Mouse (Mus musculus) forebrain, embryonic 13.5 days (tissue): ENCODE results near the gene Ugt1a10. TPM values are rescaled to one million over a fixed set of nuclear protein-coding genes. Genes with fewer than 3 reads are reported as not detected.
A peak's percentile ranks its signal among the peaks of the same experiment; 100 is the strongest.

ENCODE experiments used
- ATAC-seq: fragments of 200-750 bp; cut with Nextera tagmentation; 2 replicates; pipeline ENCODE4 v1.8.0; 2017
- H3K27ac ChIP-seq: fragments of 300-500 bp; sonication (generic); 2 replicates; pipeline ENCODE4 v1.5.1; 2015; ENCODE audit warnings: inconsistent platforms, mild to moderate bottlenecking, moderate library complexity
- H3K27me3 ChIP-seq: fragments of 300-500 bp; sonication (generic); 2 replicates; pipeline ENCODE4 v1.6.1; 2015; ENCODE audit warnings: mild to moderate bottlenecking, inconsistent platforms
- H3K36me3 ChIP-seq: fragments of 300-500 bp; sonication (generic); 2 replicates; pipeline ENCODE4 v1.6.1; 2015; ENCODE audit warnings: mild to moderate bottlenecking, inconsistent platforms; ENCODE audit not compliant: poor library complexity, severe bottlenecking
- H3K4me1 ChIP-seq: fragments of 300-500 bp; sonication (generic); 2 replicates; pipeline ENCODE4 v1.6.1; 2015; ENCODE audit warnings: inconsistent platforms
- H3K4me2 ChIP-seq: fragments of 300-500 bp; sonication (generic); 2 replicates; pipeline ENCODE4 v1.6.1; 2015; ENCODE audit warnings: inconsistent platforms, mild to moderate bottlenecking, moderate library complexity
- H3K4me3 ChIP-seq: fragments of 300-500 bp; sonication (generic); 2 replicates; pipeline ENCODE4 v1.5.1; 2015; ENCODE audit warnings: mild to moderate bottlenecking, inconsistent platforms
- H3K9ac ChIP-seq: fragments of 300-500 bp; sonication (generic); 2 replicates; pipeline ENCODE4 v1.6.1; 2015; ENCODE audit warnings: mild to moderate bottlenecking, inconsistent platforms
- H3K9me3 ChIP-seq: fragments of 300-500 bp; sonication (generic); replicated peaks from 2 replicates; pipeline ENCODE4 v1.6.1; 2016; ENCODE audit warnings: inconsistent platforms
- WGBS: fragments of 180-500 bp; shearing (Covaris S2); methylation state at CpG from one replicate; pipeline ENCODE4 v1.1.7; 2015; 5-methylcytosine and 5-hydroxymethylcytosine counted together
- polyA plus RNA-seq: library from polyadenylated mRNA; unstranded; fragments of >200 nt; fragmentation: Nextera tagmentation; extraction: Ambion mirVana; gene quantifications from 2 replicates; pipeline ENCODE4 v1.2.1, GENCODE M21; 2015

The Ugt1a10 gene
- polyA plus RNA-seq, 1 experiment from 2014 or later: not detected

DNA sequence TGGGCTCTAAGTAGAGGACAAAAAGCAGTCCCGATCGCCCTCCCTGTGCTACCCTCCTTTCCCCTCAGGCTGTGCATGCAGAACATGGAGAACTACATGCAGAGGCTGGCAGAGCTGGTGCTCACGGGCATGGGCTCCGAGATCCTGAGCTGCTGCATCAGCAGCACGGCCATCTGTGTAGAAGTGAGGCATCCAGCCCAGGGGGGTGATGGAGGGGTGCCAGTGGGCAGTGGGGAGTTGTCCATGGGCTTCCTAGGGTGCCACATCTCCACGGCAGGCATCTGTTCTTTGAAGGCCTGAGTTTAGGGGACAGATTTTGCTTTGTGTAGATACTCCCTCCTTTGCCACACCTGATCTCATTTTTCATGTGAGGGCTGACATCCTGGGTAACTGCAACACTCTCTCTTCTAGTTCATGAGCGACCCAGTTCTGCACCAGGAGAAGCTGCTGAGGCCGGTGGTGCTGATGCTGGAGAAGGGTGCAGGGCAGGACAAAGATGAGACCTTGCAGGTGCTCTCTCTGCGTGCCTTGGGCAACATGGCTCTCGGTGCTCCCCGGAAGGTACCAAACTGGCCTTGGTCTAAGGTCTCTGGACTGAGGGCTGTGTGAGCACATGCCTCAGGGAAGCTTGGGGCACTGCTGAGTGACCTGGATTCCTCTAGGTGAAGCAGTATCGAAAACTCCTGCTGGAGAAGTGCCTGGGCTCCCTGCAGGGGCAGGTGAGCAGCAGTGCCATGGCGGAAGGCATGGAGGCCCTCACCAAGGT lies 201.0 kb downstream of the Ugt1a10 start:
- H3K9me3 ChIP-seq: peaks cover 75% of the 10 kb centered on the region
- WGBS: 77% methylated on average over 13 of the region's 13 CpGs
- ATAC-seq: no peak

DNA sequence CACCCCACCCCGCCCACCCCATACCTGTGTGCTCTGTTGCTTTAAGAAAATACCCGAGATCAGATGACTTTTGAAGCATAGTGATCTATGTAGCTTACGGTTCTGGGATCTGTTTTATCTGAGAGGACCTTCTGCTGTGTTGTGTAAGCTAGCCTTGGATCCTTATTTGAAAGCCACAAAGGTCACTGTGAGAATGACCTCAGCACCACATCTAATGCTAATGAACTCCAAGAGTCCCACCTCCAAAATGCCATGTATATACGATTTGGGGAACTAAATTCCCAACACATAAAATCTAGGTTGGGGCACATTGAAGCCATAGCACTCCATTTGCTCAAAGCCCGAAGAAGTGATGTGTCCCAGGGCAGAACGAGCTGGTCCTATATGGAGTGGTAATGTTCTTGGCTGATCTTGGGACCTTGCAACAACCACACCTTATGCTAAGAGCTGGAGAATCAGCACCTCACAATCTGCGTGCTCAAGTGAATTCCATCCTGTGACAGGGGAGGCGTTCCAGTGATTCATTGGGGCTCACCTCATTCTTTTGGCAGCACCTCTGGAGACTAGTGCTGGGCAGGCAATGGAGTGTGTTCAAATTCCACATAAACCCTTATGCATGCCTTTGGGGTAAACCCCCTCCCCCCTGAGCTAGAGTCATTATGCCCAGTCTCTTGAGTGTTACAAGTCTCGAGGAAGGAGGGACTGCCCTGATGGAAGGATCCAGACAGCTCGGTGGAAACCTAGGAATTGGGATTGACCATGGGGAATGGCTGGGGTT lies 201.9 kb downstream of the Ugt1a10 start:
- Histone ChIP-seq H3K4me1 (no peaks in the 10 kb centered on the region), H3K4me3 (no peak overlapping the region), H3K4me2 (no peak overlapping the region), H3K36me3 (peaks cover 31% of the 10 kb centered on the region), H3K27me3 (no peaks in the 10 kb centered on the region), H3K27ac (no peak overlapping the region), H3K9ac (no peak overlapping the region), H3K9me3 (peaks cover 69% of the 10 kb centered on the region)
- no peak for ATAC-seq
- WGBS: 82% methylated on average over 10 of the region's 10 CpGs

More for the DNA sequence above, 201.0 kb downstream of the Ugt1a10 start:
- Histone ChIP-seq H3K9ac (no peak overlapping the region), H3K36me3 (peaks cover 22% of the 10 kb centered on the region), H3K27ac (no peak overlapping the region), H3K4me1 (no peaks in the 10 kb centered on the region), H3K4me3 (no peak overlapping the region), H3K27me3 (no peaks in the 10 kb centered on the region), H3K4me2 (no peak overlapping the region)

DNA sequence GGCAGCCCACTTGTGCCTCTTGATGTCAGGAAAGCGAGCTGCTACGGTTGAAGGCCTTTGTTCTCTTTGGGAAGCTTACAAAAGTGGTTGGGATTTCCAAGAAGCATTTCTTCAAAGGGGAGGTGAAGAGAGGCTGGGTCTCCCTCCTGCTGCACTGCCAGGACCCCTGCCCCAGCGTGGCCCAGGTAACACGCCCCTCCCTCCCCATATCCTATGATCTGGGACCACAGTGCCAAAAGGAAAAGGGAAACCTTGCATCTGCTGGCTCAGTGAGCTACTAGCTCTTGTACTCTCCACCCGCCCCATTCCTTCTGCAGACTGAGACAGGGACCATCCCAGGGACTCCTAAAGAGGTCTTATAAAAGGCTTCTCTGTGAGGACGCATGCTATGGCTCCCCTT lies 202.5 kb downstream of the Ugt1a10 start:
- H3K27me3 ChIP-seq: no peaks in the 10 kb centered on the region
- H3K9me3 ChIP-seq: peaks cover 63% of the 10 kb centered on the region
- H3K4me2 ChIP-seq: no peak overlapping the region
- 81% methylated on average over 6 of the region's 6 CpGs for WGBS
- H3K36me3 ChIP-seq: peaks cover 37% of the 10 kb centered on the region
- no peaks in the 10 kb centered on the region for H3K4me1 ChIP-seq
- H3K9ac ChIP-seq: no peak overlapping the region
- no peak overlapping the region for H3K4me3 ChIP-seq
- ATAC-seq: no peak
- no peak overlapping the region for H3K27ac ChIP-seq

DNA sequence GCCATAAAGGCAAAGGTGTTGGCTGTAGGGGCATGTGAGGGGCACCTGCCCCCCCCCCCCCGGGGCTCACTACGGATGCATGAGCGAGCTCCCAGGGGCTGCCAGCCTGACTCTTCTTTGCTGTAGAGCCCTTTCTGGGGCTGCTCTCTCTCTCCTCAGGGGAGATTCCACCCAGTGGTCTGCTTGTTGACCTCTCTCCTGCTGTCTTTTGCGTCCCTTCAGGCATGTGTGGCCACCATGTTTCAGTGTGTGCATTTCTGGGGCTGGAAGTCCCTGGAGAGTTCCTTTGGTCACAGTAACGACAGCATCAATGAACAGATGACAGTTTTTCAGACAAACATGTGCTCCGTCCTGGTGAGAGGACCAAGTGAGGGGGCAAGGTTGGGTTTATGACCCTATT lies 203.2 kb downstream of the Ugt1a10 start:
- no peak overlapping the region for H3K4me2 ChIP-seq
- WGBS: 75% methylated on average over 6 of the region's 6 CpGs
- H3K4me1 ChIP-seq: no peaks in the 10 kb centered on the region
- ATAC-seq: no peak
- no peak overlapping the region for H3K4me3 ChIP-seq
- H3K27me3 ChIP-seq: no peaks in the 10 kb centered on the region
- no peak overlapping the region for H3K27ac ChIP-seq
- H3K36me3 ChIP-seq: peaks cover 43% of the 10 kb centered on the region
- H3K9ac ChIP-seq: no peak overlapping the region
- H3K9me3 ChIP-seq: peaks cover 56% of the 10 kb centered on the region

DNA sequence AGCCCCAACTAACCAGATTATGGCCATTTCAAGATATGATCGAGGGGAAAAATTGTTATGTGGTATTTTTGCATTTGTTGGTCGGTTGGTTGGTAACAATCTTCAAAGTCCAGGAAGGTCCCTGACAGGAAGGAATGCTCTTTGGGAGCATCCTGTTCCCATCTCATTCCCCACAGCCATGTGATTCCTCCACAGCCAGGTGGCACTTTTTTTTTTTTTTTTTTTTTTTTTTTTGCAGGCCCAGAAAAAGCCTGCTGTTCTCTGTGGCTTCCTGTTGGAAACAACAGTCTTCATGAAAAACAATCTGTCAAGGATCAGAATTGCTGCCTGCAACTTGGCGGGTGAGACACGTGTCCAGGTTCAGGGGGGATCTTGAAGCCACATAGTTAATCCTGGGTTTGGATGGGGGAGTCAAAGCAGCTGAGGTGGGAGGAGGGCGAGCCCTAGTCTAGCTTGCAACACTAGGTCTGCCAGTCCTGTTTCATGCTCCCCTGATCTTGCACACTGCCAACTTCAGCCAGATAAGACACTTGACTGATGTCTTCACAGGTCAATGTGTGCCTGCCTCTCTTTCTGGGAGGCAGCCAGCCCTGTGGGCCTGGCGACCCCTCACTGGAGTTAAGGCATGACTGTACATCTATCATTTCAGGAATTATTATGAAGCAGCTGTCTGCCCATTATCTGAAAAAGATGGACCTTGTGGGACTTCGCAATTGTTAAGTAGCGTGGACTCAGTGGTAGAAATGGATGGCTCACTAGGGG lies 203.9 kb downstream of the Ugt1a10 start:
- Histone ChIP-seq H3K27me3 (no peaks in the 10 kb centered on the region), H3K9me3 (peaks cover 49% of the 10 kb centered on the region), H3K27ac (no peak overlapping the region), H3K4me1 (no peaks in the 10 kb centered on the region), H3K9ac (no peak overlapping the region), H3K36me3 (peaks cover 50% of the 10 kb centered on the region), H3K4me2 (no peak overlapping the region), H3K4me3 (no peak overlapping the region)
- ATAC-seq: 0 out of 2 replicates have a peak, but pooled peaks have one; percentile 0
- 81% methylated on average over 8 of the region's 8 CpGs for WGBS

DNA sequence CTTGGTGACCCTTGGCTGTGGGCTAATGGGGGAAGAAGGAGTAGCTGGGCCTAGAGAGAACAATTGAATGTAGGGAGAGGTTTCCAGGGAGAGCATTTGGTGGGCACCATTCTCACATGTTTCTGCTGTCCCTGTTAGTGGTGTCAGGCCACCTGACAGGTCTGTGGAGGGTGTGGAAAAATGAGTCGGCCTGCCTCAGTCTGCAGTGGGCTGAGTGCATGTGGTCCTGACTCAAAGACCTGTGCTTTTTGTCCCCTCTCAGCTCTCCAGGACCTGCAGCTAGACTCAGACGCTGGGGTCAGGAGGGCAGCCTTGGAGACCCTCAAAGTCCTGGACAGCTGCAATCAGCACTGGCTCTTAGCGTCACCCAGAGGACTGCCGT lies 204.4 kb downstream of the Ugt1a10 start:
- Histone ChIP-seq H3K4me3 (no peak overlapping the region), H3K27me3 (no peaks in the 10 kb centered on the region), H3K9me3 (peaks cover 44% of the 10 kb centered on the region), H3K27ac (no peak overlapping the region), H3K4me1 (no peaks in the 10 kb centered on the region), H3K36me3 (peaks cover 56% of the 10 kb centered on the region), H3K9ac (no peak overlapping the region), H3K4me2 (no peak overlapping the region)
- WGBS: 81% methylated on average over 4 of the region's 4 CpGs
- 0 out of 2 replicates have a peak, but pooled peaks have one; percentile 1 for ATAC-seq

DNA sequence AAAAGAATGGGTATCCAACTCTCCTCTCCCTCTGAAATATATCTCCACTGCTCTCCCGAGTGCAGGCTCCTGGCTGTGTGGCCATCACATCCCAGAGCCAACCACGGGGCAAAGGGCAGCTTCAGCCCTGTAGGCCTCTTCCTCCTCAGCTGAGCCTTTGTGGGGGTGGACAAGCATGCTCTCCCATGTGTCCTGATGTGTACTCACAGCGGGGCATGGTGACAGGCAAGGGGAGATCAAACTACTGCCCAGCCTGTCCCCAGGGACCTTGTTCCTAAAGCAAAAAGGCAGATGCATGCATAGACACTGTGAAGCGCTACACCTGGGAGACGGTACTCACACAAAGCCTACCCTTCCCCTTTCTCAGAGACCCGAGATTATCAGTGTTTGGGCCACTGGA lies 204.9 kb downstream of the Ugt1a10 start:
- H3K4me1 ChIP-seq: no peaks in the 10 kb centered on the region
- no peak overlapping the region for H3K9ac ChIP-seq
- 85% methylated on average over 6 of the region's 6 CpGs for WGBS
- H3K4me2 ChIP-seq: no peak overlapping the region
- H3K27ac ChIP-seq: no peak overlapping the region
- ATAC-seq: peak; percentile 3; the same call in 1 of the 2 replicates
- peaks cover 39% of the 10 kb centered on the region for H3K9me3 ChIP-seq
- no peak overlapping the region for H3K4me3 ChIP-seq
- peaks cover 61% of the 10 kb centered on the region for H3K36me3 ChIP-seq
- no peaks in the 10 kb centered on the region for H3K27me3 ChIP-seq

DNA sequence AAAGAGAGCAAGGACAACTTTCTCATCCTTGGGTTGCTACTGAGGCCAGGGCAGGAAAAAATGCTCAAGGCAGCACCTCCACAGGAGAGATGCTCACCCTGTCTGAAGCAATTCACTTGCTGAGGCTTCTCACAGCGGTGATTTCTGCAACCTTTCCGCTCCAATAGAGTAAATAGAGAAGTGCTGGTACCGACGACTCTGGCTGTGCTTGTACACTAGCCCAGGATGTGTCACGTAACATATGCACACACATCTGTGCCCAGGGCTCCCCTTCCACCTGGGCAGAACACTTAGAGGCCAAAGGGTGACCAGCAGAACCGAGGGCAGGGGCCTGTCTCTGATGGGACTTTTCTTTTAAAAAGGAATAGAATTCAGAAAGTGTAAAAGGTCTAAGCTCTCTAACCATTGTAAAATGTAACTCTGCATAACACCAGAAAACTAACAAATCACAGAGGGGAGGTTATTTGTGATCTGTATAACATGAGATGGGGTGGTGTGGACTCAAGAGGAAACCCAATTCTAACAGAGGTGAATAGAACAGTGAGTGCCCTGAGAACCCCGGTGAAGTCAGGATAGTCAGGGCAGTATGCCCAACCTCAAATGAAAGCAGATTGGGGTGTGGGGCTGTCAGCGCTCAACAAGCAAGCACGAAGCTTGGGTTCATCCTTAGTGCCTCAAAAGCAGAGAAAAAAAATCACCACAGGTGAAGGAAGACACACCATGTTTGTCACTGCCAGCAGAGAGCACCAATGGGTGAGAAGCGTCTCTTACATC lies 205.6 kb downstream of the Ugt1a10 start:
- no peak overlapping the region for H3K27ac ChIP-seq
- H3K4me2 ChIP-seq: no peak overlapping the region
- peaks cover 68% of the 10 kb centered on the region for H3K36me3 ChIP-seq
- no peak overlapping the region for H3K4me3 ChIP-seq
- WGBS: 85% methylated on average over 10 of the region's 10 CpGs
- peaks cover 32% of the 10 kb centered on the region for H3K9me3 ChIP-seq
- no peak overlapping the region for H3K9ac ChIP-seq
- no peaks in the 10 kb centered on the region for H3K4me1 ChIP-seq
- ATAC-seq: no peak
- no peaks in the 10 kb centered on the region for H3K27me3 ChIP-seq

DNA sequence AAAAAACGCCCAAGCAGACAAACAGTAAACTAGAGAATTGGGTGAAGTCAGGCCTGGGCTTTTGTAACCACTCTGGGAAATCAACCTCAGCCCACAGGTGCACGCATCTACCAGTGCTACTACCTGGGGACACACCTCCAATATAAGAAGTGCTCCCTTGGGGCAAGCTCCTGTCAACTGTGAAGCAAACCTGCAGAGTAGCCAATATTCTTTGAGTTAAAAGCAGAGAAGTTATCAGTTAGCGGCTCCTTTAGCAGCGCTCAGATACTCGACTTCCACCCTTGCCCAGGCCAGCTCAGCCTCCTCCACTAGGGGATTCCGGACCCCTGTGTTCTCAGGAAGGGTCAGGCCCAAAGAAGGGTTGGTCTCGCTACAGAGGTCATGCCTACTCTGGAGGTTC lies 206.5 kb downstream of the Ugt1a10 start:
- Histone ChIP-seq H3K27me3 (no peaks in the 10 kb centered on the region), H3K36me3 (peaks cover 77% of the 10 kb centered on the region), H3K9me3 (peaks cover 23% of the 10 kb centered on the region), H3K9ac (no peak overlapping the region), H3K4me2 (no peak overlapping the region), H3K4me1 (no peaks in the 10 kb centered on the region), H3K4me3 (no peak overlapping the region), H3K27ac (no peak overlapping the region)
- 87% methylated on average over 7 of the region's 7 CpGs for WGBS
- ATAC-seq: no peak

DNA sequence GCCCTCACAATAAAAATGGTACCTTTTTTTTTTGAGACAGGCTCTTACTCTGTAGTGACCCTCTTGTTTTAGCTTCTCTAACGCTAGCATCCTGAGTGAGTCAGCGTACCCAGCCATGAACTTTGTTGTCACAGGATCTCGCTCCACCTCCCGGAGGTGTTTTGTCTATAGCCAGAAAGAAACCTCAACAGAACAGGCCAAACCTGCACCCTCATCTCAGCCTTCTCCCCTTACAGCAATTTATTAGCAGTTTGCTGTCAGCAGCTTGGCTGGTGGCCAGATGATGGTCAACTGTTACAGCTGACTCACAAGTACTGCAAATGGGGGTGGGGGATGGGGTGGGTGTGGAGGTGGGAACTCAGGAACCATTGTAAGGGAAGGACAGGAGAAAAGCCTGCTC lies 207.1 kb downstream of the Ugt1a10 start:
- Histone ChIP-seq H3K4me1 (no peaks in the 10 kb centered on the region), H3K4me3 (no peak overlapping the region), H3K36me3 (peaks cover 82% of the 10 kb centered on the region), H3K27me3 (no peaks in the 10 kb centered on the region), H3K9me3 (peaks cover 18% of the 10 kb centered on the region), H3K4me2 (no peak overlapping the region), H3K27ac (no peak overlapping the region), H3K9ac (no peak overlapping the region)
- 87% methylated on average over 4 of the region's 4 CpGs for WGBS
- ATAC-seq: no peak

DNA sequence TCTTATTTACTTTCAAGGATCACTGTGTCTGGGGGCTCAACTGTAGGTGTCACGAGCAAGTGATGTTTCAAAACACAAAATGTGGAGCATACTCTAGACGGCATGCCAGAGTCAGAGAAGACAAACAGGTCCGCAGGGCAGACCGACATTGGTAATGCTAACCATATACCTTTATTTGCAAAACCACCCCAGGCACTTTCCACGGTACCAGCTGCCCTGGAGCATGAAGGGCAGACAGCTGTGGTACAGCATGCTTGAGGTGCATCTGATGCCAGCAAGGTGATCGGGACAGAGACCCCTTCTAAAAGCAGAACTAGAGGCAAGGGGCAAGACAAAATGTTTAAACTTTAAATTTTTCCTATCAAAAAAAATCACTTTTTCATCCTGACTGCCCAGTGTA lies 207.8 kb downstream of the Ugt1a10 start:
- Histone ChIP-seq H3K9me3 (peaks cover 10% of the 10 kb centered on the region), H3K4me3 (no peak overlapping the region), H3K4me2 (no peak overlapping the region), H3K9ac (no peak overlapping the region), H3K27me3 (no peaks in the 10 kb centered on the region), H3K36me3 (peaks cover 89% of the 10 kb centered on the region), H3K4me1 (no peaks in the 10 kb centered on the region), H3K27ac (no peak overlapping the region)
- 77% methylated on average over 6 of the region's 6 CpGs for WGBS
- no peak for ATAC-seq
